ENCODE assay signal across 19 mouse cellular contexts in the genomic region with DNA sequence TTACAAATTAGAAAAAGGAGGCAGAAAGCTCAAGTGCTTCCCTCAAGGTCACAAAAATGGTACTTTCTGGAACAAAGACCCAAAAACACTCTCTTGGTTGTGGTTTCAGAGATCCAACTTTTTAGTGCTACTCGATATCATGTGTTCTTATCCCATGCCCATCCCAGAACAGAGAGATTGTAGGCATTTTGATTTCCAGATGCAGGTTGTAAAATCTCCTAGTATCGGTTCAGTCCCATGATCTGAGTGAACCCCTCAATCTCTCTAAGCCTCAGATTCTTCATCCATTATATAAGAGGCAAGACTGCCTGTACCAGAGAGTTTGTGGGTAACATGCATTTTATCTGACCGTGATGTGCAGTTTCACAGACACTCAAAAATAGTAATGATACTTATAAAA.
A peak's percentile ranks its signal among the peaks of the same experiment; 100 is the strongest.
DNase-seq lines count a peak whose midpoint lies in the region; ATAC-seq lines count a peak whose summit lies in the region.
"Had no signal": no experiment of that assay in that cellular context is flagged by ENCODE, and none has a peak within 500 bp of the region (broad histone marks: within the 10 kb centered on the region; RNA-seq: fewer than 3 reads in every experiment).

No protein-coding gene starts in this region.

- WGBS in hindbrain, embryonic 10.5 days: 91% methylated on average over 3 of the region's 3 CpGs
- WGBS in hindbrain, embryonic 13.5 days: 93% methylated on average over 3 of the region's 3 CpGs
- WGBS in kidney, embryonic 16.5 days: 81% methylated on average over 3 of the region's 3 CpGs
- 65% methylated on average over 3 of the region's 3 CpGs for WGBS in intestine, embryonic 14.5 days

- H3K27me3 ChIP-seq in hindbrain, embryonic 10.5 days (ENCODE audit: insufficient read depth, poor library complexity, severe bottlenecking): no peaks in the 10 kb centered on the region; the same call in 1 of the 2 replicates
- no peaks in the 10 kb centered on the region for H3K27me3 ChIP-seq in hindbrain, embryonic 13.5 days
- no peaks in the 10 kb centered on the region for H3K27me3 ChIP-seq in kidney, embryonic 16.5 days (ENCODE audit: insufficient read depth, low read length)
- no peaks in the 10 kb centered on the region for H3K27me3 ChIP-seq in intestine, embryonic 14.5 days (replicated peaks; ENCODE audit: control insufficient read depth, insufficient read depth, low read length)
- H3K27me3 ChIP-seq: embryonic facial prominence, embryonic 12.5 days; forebrain, embryonic 15.5 days had no signal

- H3K27ac ChIP-seq in hindbrain, embryonic 10.5 days: peak overlapping the region; percentile 29; the same call in 1 of the 2 replicates
- no peak overlapping the region for H3K27ac ChIP-seq in hindbrain, embryonic 13.5 days
- H3K27ac ChIP-seq in kidney, embryonic 16.5 days (ENCODE audit: low read length): peak overlapping the region; percentile 74
- peak overlapping the region; percentile 44; the same call in 1 of the 2 replicates for H3K27ac ChIP-seq in intestine, embryonic 14.5 days (ENCODE audit: low read depth)
- H3K27ac ChIP-seq: embryonic facial prominence, embryonic 12.5 days; forebrain, embryonic 15.5 days; gastrocnemius, adult 2 months; hindbrain, embryonic 14.5 days had no signal

- H3K4me2 ChIP-seq in hindbrain, embryonic 13.5 days: no peak overlapping the region
- no peak overlapping the region for H3K4me2 ChIP-seq in kidney, embryonic 16.5 days (replicated peaks; ENCODE audit: low read depth, low read length)
- no peak overlapping the region for H3K4me2 ChIP-seq in intestine, embryonic 14.5 days (ENCODE audit: low read length)
- H3K4me2 ChIP-seq: embryonic facial prominence, embryonic 12.5 days; forebrain, embryonic 15.5 days; hindbrain, embryonic 14.5 days had no signal

- H3K4me1 ChIP-seq in hindbrain, embryonic 10.5 days (replicated peaks): peaks cover 16% of the 10 kb centered on the region
- H3K4me1 ChIP-seq in hindbrain, embryonic 13.5 days (replicated peaks): no peaks in the 10 kb centered on the region
- H3K4me1 ChIP-seq in kidney, embryonic 16.5 days (ENCODE audit: insufficient read depth, low read length): peaks cover 17% of the 10 kb centered on the region; the same call in 1 of the 2 replicates
- H3K4me1 ChIP-seq in intestine, embryonic 14.5 days (replicated peaks; ENCODE audit: control insufficient read depth, insufficient read depth, low read length): peaks cover 13% of the 10 kb centered on the region
- H3K4me1 ChIP-seq: forebrain, embryonic 15.5 days had no signal

- no peaks in the 10 kb centered on the region for H3K9me3 ChIP-seq in hindbrain, embryonic 10.5 days
- no peaks in the 10 kb centered on the region for H3K9me3 ChIP-seq in hindbrain, embryonic 13.5 days
- no peaks in the 10 kb centered on the region for H3K9me3 ChIP-seq in kidney, embryonic 16.5 days (ENCODE audit: low read length)
- no peaks in the 10 kb centered on the region for H3K9me3 ChIP-seq in intestine, embryonic 14.5 days (ENCODE audit: control insufficient read depth, low read length)
- H3K9me3 ChIP-seq: embryonic facial prominence, embryonic 12.5 days; forebrain, embryonic 15.5 days had no signal

- H3K4me3 ChIP-seq in hindbrain, embryonic 10.5 days: no peak overlapping the region
- H3K4me3 ChIP-seq in hindbrain, embryonic 13.5 days: no peak overlapping the region
- H3K4me3 ChIP-seq in kidney, embryonic 16.5 days (ENCODE audit: low read length): no peak overlapping the region
- H3K4me3 ChIP-seq in intestine, embryonic 14.5 days (ENCODE audit: low read depth, low read length): no peak overlapping the region
- H3K4me3 ChIP-seq: embryonic facial prominence, embryonic 12.5 days; forebrain, embryonic 15.5 days; gastrocnemius, adult 2 months had no signal

- no peak overlapping the region for H3K9ac ChIP-seq in hindbrain, embryonic 13.5 days
- no peak overlapping the region for H3K9ac ChIP-seq in kidney, embryonic 16.5 days (replicated peaks; ENCODE audit: low read length)
- H3K9ac ChIP-seq in intestine, embryonic 14.5 days (ENCODE audit: low read length): no peak overlapping the region
- H3K9ac ChIP-seq: embryonic facial prominence, embryonic 12.5 days; forebrain, embryonic 15.5 days; hindbrain, embryonic 14.5 days had no signal

- no peak for ATAC-seq in hindbrain, embryonic 13.5 days (ENCODE audit: low FRiP score)
- no peak for ATAC-seq in kidney, embryonic 16.5 days (ENCODE audit: low FRiP score, low TSS enrichment)
- peak; percentile 26; the same call in 1 of the 2 replicates for ATAC-seq in intestine, embryonic 14.5 days (replicated peaks; ENCODE audit: low FRiP score, low TSS enrichment, low read depth)
- ATAC-seq: forebrain, embryonic 15.5 days had no signal

- H3K36me3 ChIP-seq in hindbrain, embryonic 10.5 days: no peaks in the 10 kb centered on the region
- H3K36me3 ChIP-seq in hindbrain, embryonic 13.5 days: no peaks in the 10 kb centered on the region
- no peaks in the 10 kb centered on the region for H3K36me3 ChIP-seq in kidney, embryonic 16.5 days (ENCODE audit: insufficient read depth, low read length)
- H3K36me3 ChIP-seq in intestine, embryonic 14.5 days (ENCODE audit: control insufficient read depth, insufficient read depth, low read length): no peaks in the 10 kb centered on the region
- H3K36me3 ChIP-seq: embryonic facial prominence, embryonic 12.5 days; forebrain, embryonic 15.5 days had no signal

- no peak for DNase-seq in hindbrain, embryonic 10.5 days (ENCODE audit: low spot score)
- DNase-seq in kidney, postnatal 36 days: no peak
- DNase-seq in intestine, embryonic 14.5 days (ENCODE audit: low spot score): no peak
- DNase-seq in layer of hippocampus, postnatal 25 days (ENCODE audit: extremely low spot score in 1 of 2, low spot score in 1 of 2): no peak
- no peak for DNase-seq in frontal cortex, postnatal 14 days (ENCODE audit: low spot score in 2 of 2)
- DNase-seq: adrenal gland, postnatal 10 days; cerebellum, adult 11 months; cerebellum, adult 8-10 months; cerebellum, postnatal 14 days; embryo, embryonic 11 days; gastrocnemius, adult 2 months; gastrocnemius, postnatal 25 days; heart, postnatal 10 days; heart, postnatal 4 days had no signal
